Mouse (Mus musculus) heart, embryonic 15.5 days (tissue): ENCODE measurements around the gene Sp8. TPM values are rescaled to one million over a fixed set of nuclear protein-coding genes. Genes with fewer than 3 reads are reported as not detected.

Experiments
- polyA plus RNA-seq: library from polyadenylated mRNA; unstranded; fragments of >200 nt; fragmentation: Nextera tagmentation; extraction: Ambion mirVana; gene quantifications from 2 replicates; pipeline ENCODE4 v1.2.1, GENCODE M21; 2015

Sp8 gene
- polyA plus RNA-seq, 1 experiment from 2014 or later = not detected

Other genes with a start within 250 kb of the Sp8 start
- gene Abcb5, start 120.1 kb downstream of the Sp8 start, polyA plus RNA-seq = not detected in 2 replicates